Mouse (Mus musculus): ENCODE results near the gene Tbx1. TPM values are rescaled to one million over a fixed set of nuclear protein-coding genes. Genes with fewer than 3 reads are reported as not detected.

Gene Tbx1
- total RNA-seq, 2 experiments from 2014 or later, result 1.6 to 2.4 TPM

DNA sequence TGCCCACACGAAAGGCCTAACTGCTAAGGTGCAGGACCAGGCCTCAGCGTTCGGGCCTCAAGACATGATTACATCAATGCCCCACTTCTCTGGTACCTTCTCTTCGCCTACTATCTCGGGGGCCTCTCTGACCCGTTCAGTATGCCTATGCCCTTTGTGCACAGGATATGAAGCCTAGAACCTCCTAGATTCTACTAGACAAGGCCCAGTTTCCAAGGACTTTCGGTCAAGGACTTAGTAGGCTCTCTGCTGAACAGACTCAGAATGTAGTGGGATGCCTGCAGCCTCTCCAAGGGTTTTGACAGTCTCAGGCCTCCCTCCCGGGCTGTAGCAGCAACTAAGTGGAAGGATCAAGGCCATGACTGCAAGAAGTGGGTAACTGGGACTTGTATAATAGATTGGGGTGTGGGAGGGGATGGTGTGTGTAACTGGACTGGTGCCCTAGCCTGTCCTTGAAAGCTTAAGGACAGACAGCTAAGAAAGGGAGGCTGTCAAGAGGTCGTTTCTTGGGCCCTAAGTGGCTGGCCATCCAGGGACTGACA is 1.3 kb downstream of the Tbx1 start:
- DNase-seq (ENCODE audit: low spot score in 2 of 2), result no peak

- DNase-seq (ENCODE audit: low spot score in 2 of 2), result no peak
Measured at GRCm38 (mm10) chr16:18588738-18589055, 1.8 kb downstream of the Tbx1 start.

DNA sequence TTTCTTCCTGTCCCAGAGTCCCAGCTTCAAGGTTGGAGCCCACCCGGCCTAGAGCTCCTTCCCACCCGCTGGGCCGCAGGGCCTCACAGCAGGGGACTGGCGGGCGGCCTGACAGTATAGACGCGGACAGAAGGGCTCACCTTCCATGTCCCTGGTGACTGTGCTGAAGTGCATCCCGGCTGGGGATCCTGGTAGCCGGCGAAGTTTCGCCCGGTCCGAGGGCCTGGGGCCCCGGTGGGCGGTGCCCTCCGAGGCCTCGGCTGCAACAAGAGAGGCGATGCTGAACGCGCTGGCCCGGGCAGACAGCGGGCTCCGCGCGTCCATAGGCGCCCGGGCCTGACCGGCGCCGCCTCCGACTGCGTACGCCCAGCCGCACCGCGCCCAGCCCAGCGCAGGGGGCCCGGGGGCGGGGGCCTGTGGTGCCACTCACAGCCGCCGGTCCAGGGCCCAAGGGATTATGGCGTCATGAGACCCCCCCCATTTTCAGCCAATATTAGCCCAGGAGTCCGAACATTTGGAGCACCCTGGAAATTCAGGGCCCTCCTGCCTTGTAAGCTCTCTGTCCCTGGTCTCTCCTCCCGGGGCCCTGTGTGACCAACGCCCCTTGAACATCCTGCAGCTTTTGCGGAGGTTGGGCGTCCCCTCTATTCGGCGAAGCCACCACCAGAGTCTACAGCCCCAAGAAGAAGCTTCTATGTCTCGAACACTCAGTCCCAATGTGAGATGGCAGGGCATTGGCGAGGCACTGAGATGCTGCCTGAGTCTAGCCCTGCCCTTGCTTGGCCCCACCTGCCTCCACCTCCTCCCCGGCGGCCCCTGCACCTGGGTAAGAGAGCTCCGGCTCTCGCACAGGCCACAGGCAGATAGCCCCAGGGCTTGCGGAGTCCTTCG is 2.4 kb downstream of the Tbx1 start:
- no peak for DNase-seq (ENCODE audit: low spot score in 2 of 2)

GRCm38 (mm10) chr16:18586906-18587546 is 3.4 kb downstream of the Tbx1 start:
- no peak for DNase-seq (ENCODE audit: low spot score in 2 of 2)

DNA sequence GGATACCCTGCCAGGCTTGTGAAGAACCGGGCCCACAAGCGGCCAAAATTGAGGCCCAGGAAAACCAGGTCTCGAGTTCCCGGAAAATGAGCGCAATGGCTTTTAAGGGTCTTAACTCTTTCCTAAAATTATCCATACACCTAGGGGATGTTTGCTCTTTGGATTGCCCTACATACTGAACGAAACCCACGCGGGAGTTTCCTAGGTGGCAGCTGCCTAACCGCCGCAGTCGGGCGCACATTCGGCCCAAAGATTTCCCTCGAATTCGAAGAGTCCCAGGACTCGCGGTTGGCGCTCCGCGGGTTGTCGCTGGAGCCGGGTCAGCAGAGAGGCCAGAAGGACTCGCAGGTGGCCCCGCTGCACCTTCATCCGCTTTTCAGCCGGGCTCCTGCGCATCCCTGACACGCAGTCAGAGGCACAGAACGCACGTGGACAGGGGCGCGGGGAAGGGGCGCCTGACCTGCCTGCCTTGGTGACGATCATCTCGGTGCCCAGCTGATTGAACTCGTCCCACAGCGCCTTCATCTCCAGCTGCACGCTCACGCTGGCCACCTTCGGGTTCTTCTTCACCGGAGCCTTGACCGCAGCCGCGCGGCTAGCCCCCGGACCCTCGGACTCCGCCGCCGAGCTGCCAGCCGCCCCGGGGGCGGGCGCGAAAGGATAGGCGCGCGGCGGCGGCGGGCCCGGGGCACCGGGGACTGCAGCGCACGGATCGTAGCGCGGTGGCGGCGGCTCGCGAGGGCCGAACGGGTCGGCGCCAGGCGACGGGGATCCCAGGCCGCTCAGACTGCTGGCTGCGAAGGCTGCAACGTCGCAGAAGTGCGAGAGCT is 4.2 kb downstream of the Tbx1 start:
- no peak for DNase-seq (ENCODE audit: low spot score in 2 of 2)

DNA sequence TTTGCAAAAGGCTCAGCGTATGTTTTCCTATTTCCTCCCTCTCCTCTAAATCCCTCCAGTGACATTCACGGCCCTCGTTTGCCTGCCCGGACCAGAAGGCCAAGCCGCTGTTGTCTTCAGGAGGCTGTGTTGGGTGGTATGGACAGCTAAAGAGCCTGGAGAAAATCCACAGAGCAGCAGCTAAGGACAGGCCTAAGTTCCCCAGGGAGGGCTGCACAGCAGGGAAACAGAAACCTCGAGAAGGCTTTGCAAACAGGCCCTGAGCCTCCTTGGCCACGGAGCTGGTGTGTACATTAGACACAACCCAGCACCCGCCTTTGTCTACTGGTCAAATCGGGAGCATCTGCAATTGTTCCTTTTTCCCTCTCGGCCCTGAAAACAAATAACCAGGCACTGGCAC is 4.8 kb downstream of the Tbx1 start:
- no peak for DNase-seq (ENCODE audit: low spot score in 2 of 2)

- no peak for DNase-seq (ENCODE audit: low spot score in 2 of 2)
Measured at GRCm38 (mm10) chr16:18584901-18585510, 5.5 kb downstream of the Tbx1 start.

DNA sequence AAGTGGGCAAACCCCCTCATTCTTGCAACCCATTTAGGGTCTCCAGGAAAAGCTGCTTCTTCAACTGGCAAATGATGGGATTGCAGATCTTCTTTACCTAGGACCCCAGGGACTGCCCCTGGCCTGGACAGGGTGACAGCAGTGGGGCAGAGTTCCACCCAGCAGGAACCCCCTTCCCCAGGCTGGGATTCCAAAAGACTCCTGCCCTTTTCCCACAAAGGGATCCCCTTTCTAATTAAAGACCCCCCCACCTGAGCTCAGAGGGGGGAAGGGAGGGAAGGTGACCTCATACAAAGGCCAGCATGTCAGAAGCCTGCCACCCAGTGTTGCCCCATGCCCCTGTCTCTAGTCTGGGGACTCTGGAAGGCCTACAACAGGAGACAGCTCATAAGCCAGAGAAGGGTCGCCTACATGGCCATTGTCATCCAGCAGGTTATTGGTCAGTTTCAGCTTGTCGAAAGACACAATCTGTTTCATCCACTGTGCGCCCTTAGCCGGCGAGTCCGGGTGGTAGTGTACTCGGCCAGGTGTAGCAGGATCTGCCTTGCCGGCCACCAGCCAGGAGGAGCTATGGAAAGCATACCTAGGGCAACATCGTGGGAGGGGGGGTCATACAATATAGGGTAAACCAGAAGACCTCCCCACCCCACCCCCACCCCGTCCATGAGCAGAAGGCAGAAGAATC is 6.7 kb downstream of the Tbx1 start:
- DNase-seq (ENCODE audit: low spot score in 2 of 2), result no peak

DNA sequence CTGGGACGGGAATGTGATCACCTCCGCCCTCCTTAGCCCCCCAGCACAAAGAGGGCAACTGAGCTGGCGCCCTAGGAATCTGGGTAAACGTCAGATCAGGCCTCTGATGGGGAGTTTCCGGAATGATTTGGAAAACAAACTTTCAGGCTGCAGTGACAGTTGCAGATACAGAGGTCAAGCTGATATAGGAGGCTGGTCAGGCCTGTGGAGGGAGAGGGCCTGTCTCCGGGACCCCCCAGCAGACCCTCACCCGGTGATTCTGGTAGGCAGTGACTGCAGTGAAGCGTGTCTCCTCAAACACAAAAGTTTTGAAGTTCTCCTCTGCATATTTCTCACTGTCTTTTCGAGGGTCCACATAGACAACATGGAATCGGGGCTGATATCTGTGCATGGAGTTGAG is 7.3 kb downstream of the Tbx1 start:
- no peak for DNase-seq (ENCODE audit: low spot score in 2 of 2)

GRCm38 (mm10) chr16:18582426-18583148 is 7.9 kb downstream of the Tbx1 start:
- DNase-seq (ENCODE audit: low spot score in 2 of 2), result no peak

DNA sequence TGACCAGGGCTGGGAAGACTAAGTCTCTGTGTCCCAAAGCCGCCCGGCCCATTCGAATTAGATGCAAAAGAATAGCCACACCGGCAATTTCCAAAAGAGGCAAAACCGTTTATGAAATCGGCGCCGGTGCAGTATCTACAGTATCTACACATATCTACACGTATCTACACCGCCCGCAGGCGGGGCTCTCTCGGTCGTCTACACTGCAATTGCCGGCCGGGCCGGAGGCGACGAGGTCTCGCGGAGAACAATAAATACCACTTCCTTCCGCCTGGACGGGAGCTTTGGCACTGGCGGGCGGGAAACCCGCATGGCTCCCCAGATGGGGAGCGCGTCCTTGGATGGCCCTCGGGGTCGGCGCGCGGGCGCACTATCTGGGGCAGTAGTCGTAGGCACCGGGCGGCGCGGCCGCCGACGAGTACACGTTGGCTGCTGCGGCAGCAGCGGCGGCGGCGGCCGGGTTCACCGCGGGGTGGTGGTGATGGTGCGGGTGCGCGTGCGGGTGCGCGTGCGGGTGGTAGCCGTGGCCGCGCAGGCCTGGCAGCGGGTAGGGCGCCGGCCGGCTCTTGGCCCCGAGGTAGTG is 8.8 kb downstream of the Tbx1 start:
- DNase-seq (ENCODE audit: low spot score in 2 of 2), result peak in 1 of 2 experiments; percentile 9

- DNase-seq (ENCODE audit: low spot score in 2 of 2), result no peak
Measured at GRCm38 (mm10) chr16:18581050-18581622, 9.3 kb downstream of the Tbx1 start.

DNA sequence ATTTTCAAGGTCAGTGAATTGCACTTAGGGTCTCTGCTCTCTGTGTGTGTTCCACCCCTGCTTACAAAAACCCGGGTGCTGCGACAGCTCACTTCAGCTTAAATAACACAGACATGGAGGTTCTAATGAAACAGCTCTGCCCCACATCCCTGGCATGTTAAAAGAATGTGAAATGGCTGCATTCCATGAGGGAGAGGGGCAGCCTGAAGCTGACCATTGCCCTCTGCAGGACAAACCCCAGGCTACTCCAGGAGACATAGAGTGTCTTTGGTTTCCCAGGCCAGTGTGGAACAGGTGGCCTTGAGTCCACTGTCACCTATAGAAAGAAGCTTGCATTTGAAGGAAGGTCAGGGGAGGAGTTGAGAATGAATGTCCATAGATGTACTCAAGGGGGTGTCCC is 10.1 kb downstream of the Tbx1 start:
- no peak for DNase-seq (ENCODE audit: low spot score in 2 of 2)

DNA sequence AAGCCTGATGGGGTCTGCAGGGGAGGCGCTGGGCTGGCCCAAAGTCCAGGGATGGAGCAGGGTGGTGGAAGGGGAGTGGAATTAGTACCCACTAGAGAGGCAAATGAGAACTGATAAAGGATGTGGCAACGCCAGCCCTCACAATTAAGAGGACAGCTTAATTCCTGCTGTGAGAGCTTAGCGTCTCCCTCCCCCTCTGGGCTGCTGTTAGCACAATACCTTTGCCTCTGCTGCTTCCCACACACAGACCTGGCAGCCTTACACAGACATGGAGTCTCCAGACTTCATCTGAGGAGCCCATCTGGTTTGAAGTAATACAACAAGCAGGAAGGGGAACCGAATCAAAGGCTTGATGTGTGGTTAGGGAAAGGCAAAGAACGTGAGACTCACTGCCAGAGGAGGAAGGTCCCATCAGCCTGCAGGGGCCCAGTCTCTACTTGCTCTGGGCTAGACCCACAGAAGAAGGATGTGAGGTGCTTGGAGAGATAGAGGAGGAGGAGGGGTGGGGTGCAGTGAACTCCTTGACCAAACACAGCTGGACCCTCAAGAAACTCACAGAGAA is 12.8 kb downstream of the Tbx1 start:
- no peak for DNase-seq (ENCODE audit: low spot score in 2 of 2)

GRCm38 (mm10) chr16:18577071-18577470 is 13.4 kb downstream of the Tbx1 start:
- no peak for DNase-seq (ENCODE audit: low spot score in 2 of 2)

DNA sequence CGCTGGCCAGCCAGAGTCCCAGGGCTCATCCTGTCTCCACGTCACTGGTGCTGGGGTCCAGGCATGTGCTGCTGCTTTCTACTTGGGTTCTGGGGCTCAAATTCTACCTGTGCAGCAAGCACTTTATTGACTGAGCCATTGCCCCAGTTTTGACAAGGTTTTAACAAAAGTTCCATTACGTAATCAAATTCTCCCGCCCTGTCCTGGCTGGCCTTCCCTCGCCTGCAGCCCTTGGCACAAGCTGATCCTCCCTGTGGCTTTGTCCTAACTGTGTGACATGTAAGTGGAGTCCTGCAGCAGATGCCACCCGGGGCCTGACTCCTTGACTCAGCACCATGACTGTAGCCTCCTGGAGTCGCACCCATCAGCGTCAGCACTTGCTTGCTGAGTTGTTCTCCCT is 16.3 kb downstream of the Tbx1 start:
- DNase-seq (ENCODE audit: low spot score in 2 of 2), result no peak

- DNase-seq (ENCODE audit: low spot score in 2 of 2), result no peak
Measured at GRCm38 (mm10) chr16:18568599-18568998, 21.9 kb downstream of the Tbx1 start.

DNA sequence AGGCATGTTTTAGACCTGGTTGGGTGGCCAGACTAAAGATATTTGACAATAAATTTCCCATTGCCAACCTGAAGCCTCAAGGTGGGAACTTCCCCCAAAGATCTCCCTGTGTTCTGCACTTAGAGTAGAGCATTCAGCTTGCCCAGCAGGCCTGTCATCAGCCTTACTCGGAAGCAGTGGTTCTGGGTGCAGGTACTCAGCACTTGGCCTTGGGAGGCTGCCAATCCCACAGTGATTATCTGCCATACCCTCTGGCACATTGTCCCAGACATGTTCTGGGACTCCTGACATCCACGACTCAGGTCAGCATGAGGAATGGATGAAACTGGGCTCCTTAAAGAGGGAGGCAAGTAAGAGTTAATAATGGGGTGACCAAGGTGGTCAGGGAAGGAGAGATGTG is 26.0 kb downstream of the Tbx1 start:
- no peak for DNase-seq (ENCODE audit: low spot score in 2 of 2)

GRCm38 (mm10) chr16:18556461-18556860 is 34.0 kb downstream of the Tbx1 start:
- DNase-seq (ENCODE audit: low spot score in 2 of 2), result no peak
